Mouse (Mus musculus) heart, embryonic 13.5 days (tissue): Measurements from ENCODE around the gene Nup93. TPM values are rescaled to one million over a fixed set of nuclear protein-coding genes. Genes with fewer than 3 reads are reported as not detected.

ENCODE experiments used
- ATAC-seq: fragments of 200-750 bp; cut with Nextera tagmentation; 2 replicates; pipeline ENCODE4 v1.8.0; 2017; ENCODE audit warnings: moderate TSS enrichment; ENCODE audit not compliant: insufficient number of reproducible peaks, low FRiP score, low TSS enrichment; ENCODE audit errors: extremely low read depth
- H3K27ac ChIP-seq: fragments of 300-500 bp; sonication (generic); replicated peaks from 2 replicates; pipeline ENCODE4 v1.5.1; 2015; ENCODE audit warnings: moderate library complexity, mild to moderate bottlenecking, inconsistent platforms
- H3K27me3 ChIP-seq: fragments of 300-500 bp; sonication (generic); replicated peaks from 2 replicates; pipeline ENCODE4 v1.6.1; 2015; ENCODE audit warnings: mild to moderate bottlenecking, inconsistent platforms
- H3K36me3 ChIP-seq: fragments of 300-500 bp; sonication (generic); 2 replicates; pipeline ENCODE4 v1.6.1; 2015; ENCODE audit warnings: mild to moderate bottlenecking, inconsistent platforms
- H3K4me1 ChIP-seq: fragments of 300-500 bp; sonication (generic); 2 replicates; pipeline ENCODE4 v1.6.1; 2015; ENCODE audit warnings: inconsistent platforms
- H3K4me2 ChIP-seq: fragments of 300-500 bp; sonication (generic); 2 replicates; pipeline ENCODE4 v1.6.1; 2015; ENCODE audit warnings: inconsistent platforms, mild to moderate bottlenecking, moderate library complexity
- H3K4me3 ChIP-seq: fragments of 300-500 bp; sonication (generic); 2 replicates; pipeline ENCODE4 v1.5.1; 2015; ENCODE audit warnings: moderate library complexity, mild to moderate bottlenecking, inconsistent platforms
- H3K9ac ChIP-seq: fragments of 300-500 bp; sonication (generic); 2 replicates; pipeline ENCODE4 v1.6.1; 2015; ENCODE audit warnings: inconsistent platforms, mild to moderate bottlenecking, moderate library complexity
- H3K9me3 ChIP-seq: fragments of 300-500 bp; sonication (generic); 2 replicates; pipeline ENCODE4 v1.6.1; 2016; ENCODE audit warnings: inconsistent platforms
- WGBS: fragments of 180-500 bp; shearing (Covaris S2); methylation state at CpG from one replicate; pipeline ENCODE4 v1.1.7; 2015; ENCODE audit warnings: mixed read lengths; 5-methylcytosine and 5-hydroxymethylcytosine counted together
- polyA plus RNA-seq: library from polyadenylated mRNA; unstranded; fragments of >200 nt; fragmentation: Nextera tagmentation; extraction: Ambion mirVana; gene quantifications from 2 replicates; pipeline ENCODE4 v1.2.1, GENCODE M21; 2015

Gene Nup93
- polyA plus RNA-seq, 1 experiment from 2014 or later = 58.0 TPM

DNA sequence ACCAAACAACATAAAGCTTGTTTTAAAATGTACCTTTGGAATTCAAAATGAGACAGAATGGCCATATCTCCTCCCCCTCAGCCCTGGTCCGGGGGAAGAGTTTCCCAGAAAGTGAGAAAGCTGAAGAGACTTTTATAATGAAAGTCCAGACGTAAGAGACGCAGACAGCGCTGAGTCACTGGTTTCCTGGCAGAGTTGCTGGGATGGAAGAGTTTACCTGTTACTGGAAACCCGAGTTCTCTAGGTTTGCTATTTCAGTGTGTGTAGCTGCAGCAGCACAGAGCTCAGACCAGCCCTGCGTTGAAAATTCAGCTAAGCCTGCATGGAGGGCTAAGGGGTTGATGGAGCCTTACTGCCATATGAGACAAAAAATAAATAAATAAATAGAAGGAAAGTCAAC is 108.7 kb downstream of the Nup93 start:
- Histone ChIP-seq H3K4me1 (peaks cover 10% of the 10 kb centered on the region), H3K27me3 (no peaks in the 10 kb centered on the region; the same call in 1 of the 2 replicates), H3K4me3 (no peak overlapping the region), H3K9ac (no peak overlapping the region), H3K27ac (no peak overlapping the region), H3K9me3 (no peaks in the 10 kb centered on the region), H3K36me3 (peaks cover 3% of the 10 kb centered on the region), H3K4me2 (no peak overlapping the region)
- no peak for ATAC-seq
- whole genome bisulfite sequencing = 77% methylated on average over 6 of the region's 6 CpGs

DNA sequence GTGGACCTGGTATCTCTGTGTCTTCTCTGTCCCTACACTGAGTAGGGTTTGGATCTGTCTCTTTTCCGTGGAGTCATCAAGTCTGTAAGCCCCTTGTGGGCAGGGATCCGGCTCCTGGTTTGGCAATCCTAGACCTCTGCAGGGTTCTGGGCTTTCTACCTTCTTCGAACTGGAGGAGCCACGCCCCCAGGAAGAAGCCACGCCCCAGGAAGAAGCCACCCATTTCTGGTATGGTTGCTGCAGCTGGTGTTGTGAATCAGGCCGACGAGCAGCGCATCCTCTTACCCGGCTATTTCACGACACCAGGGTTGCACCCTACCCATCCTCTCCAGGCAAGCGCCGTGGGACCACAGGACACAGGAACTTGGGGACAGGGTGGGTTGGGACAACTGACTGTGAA is 109.7 kb downstream of the Nup93 start:
- 47% methylated on average over 12 of the region's 12 CpGs for WGBS
- ATAC-seq = no peak
- H3K27me3 ChIP-seq = peaks cover 1% of the 10 kb centered on the region; the same call in 1 of the 2 replicates
- H3K4me1 ChIP-seq = peaks cover 10% of the 10 kb centered on the region
- H3K27ac ChIP-seq = no peak overlapping the region
- no peaks in the 10 kb centered on the region; the same call in 1 of the 2 replicates for H3K36me3 ChIP-seq
- H3K4me3 ChIP-seq = no peak overlapping the region
- H3K9ac ChIP-seq = no peak overlapping the region
- no peaks in the 10 kb centered on the region for H3K9me3 ChIP-seq
- no peak overlapping the region for H3K4me2 ChIP-seq

DNA sequence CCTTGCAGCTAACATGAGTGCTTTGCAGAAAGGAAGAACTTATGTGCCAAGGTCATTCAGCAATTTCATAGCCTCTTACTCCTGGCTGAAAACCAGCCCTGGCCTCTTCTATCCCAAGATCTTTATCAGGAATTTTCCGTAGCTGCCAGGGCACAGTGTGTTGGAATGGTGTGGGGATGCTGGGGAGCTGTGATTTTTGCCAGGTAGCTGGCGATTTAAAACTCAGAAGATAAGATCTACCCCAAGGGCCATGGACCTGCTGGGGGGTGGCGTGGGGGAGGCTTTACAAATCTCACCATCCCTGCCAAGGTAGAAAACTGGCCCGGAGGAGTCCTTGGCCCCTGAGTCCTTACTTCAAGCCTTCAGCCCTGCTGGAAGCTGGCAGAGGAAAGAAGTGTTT is 111.7 kb downstream of the Nup93 start:
- no peak for ATAC-seq
- Histone ChIP-seq H3K27me3 (peaks cover 16% of the 10 kb centered on the region), H3K36me3 (no peaks in the 10 kb centered on the region), H3K9ac (no peak overlapping the region), H3K4me2 (no peak overlapping the region), H3K4me1 (peaks cover 10% of the 10 kb centered on the region), H3K4me3 (no peak overlapping the region), H3K9me3 (no peaks in the 10 kb centered on the region), H3K27ac (no peak overlapping the region)
- WGBS = 41% methylated on average over 4 of the region's 4 CpGs

DNA sequence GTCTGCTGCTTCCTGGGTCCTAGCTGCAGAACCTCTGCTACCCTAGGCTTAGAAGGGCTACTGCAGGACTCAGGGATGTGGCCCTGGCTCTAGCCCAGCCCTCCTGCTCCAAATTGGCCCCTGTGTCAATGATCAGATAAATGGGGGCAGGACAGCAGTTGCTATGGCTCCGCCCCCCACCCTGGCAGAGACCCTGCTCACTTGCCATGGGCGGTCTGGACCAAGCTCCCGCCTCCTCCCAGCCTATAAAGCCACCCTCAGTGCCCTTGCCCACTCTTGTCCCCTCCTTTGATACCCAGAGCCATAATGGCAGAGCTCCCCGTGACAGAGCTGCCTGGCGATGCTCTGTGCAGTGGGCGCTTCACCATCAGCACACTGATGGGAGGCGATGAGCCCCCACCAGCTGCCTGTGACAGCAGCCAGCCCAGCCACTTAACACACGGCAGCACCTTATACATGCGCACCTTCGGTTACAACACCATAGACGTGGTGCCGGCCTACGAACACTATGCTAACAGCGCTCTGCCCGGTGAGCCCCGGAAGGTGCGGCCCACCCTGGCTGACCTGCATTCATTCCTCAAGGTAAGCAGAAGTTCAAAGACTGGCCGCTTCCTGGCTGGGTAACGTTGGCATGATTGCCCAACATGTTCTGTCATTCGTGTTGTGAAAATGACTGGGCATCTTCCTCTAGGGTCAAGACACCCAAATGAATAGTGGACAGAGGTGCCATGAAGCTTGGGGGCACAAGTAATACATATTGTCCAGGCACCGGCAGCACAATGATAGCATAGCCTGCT is 114.8 kb downstream of the Nup93 start, which contains the start of gene Slc12a3:
Gene Slc12a3, plus strand, starts transcription at position 270 of the 797 bp plus-strand sequence.
- ATAC-seq = no peak
- Histone ChIP-seq H3K9ac (no peak within 1 kb of the TSS), H3K4me3 (no peak within 1 kb of the TSS), H3K27me3 (peaks cover 31% of the 10 kb centered on the region), H3K4me2 (no peak within 1 kb of the TSS), H3K4me1 (peaks cover 10% of the 10 kb centered on the region), H3K27ac (no peak within 1 kb of the TSS), H3K9me3 (no peaks in the 10 kb centered on the region), H3K36me3 (no peaks in the 10 kb centered on the region)
- 77% methylated on average over 21 of the region's 21 CpGs for WGBS

DNA sequence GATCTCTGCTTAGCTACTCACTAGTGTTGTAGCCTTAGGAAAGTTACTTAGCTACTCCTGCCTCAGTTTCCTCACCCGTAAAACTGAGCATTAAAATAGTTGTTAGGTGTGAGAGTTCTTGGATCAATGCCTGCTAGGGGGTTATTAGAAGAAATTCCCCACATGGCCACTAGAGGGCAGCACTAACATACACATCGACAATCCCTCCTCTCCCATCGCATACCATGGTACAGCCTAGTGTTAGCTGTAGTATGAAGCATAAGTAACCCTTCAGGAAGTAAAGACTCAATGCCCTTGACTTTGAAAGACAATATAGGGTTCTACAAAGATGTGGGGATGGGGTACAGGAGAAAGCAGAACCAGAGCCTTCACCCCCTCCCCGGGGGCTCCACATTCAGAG is 116.4 kb downstream of the Nup93 start:
- peaks cover 6% of the 10 kb centered on the region for H3K4me1 ChIP-seq
- 32% methylated on average over 4 of the region's 4 CpGs for WGBS
- H3K36me3 ChIP-seq = no peaks in the 10 kb centered on the region
- no peak overlapping the region for H3K4me3 ChIP-seq
- H3K9ac ChIP-seq = no peak overlapping the region
- H3K27me3 ChIP-seq = peaks cover 31% of the 10 kb centered on the region
- H3K9me3 ChIP-seq = no peaks in the 10 kb centered on the region
- H3K27ac ChIP-seq = no peak overlapping the region
- ATAC-seq = no peak
- no peak overlapping the region for H3K4me2 ChIP-seq

DNA sequence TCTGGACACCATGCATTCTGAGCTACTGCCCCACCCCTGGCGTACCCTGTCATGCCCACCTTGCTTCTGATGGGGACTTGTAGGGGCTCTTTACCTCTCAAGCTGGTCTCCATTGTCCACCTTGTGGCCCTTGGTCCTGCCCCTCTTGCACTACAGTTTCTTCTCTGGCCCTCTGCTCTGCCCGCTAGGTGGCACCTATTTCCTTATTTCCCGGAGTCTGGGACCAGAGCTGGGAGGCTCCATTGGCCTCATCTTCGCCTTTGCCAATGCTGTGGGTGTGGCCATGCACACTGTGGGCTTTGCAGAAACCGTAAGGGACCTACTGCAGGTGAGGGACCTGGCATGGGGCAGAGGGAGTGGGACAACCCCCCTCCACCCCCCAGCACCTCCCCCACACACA is 119.0 kb downstream of the Nup93 start:
- Histone ChIP-seq H3K4me2 (no peak overlapping the region), H3K36me3 (no peaks in the 10 kb centered on the region), H3K9ac (no peak overlapping the region), H3K4me3 (no peak overlapping the region), H3K27ac (no peak overlapping the region), H3K27me3 (peaks cover 31% of the 10 kb centered on the region), H3K4me1 (no peaks in the 10 kb centered on the region), H3K9me3 (no peaks in the 10 kb centered on the region)
- no peak for ATAC-seq
- WGBS = 44% methylated on average over 5 of the region's 5 CpGs

DNA sequence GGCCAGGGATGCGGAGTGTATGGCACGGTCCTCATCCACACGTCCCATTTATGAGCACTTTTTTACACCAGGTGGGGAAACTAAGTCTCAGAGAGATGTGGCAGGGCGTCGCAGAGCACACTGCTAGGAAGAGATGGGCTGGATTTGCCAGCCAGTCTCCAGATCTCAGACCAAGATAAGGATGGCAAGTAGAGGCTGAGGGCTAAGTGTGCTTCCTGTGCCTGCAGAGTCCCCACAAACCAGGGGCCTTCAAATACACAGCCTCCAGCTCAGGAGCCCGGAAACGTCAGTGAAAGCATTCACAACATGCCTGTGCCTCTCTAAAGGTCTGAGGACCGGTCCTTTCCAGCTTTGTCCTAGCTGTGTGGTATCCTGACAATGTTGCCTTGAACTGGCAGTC is 123.2 kb downstream of the Nup93 start:
- no peak overlapping the region for H3K4me3 ChIP-seq
- no peaks in the 10 kb centered on the region for H3K36me3 ChIP-seq
- H3K4me1 ChIP-seq = no peaks in the 10 kb centered on the region
- no peak for ATAC-seq
- no peaks in the 10 kb centered on the region for H3K9me3 ChIP-seq
- H3K4me2 ChIP-seq = no peak overlapping the region
- H3K9ac ChIP-seq = no peak overlapping the region
- WGBS = 68% methylated on average over 8 of the region's 8 CpGs
- H3K27me3 ChIP-seq = 0 out of 2 replicates have a peak, but pooled peaks cover 5% of the 10 kb centered on the region
- H3K27ac ChIP-seq = no peak overlapping the region

DNA sequence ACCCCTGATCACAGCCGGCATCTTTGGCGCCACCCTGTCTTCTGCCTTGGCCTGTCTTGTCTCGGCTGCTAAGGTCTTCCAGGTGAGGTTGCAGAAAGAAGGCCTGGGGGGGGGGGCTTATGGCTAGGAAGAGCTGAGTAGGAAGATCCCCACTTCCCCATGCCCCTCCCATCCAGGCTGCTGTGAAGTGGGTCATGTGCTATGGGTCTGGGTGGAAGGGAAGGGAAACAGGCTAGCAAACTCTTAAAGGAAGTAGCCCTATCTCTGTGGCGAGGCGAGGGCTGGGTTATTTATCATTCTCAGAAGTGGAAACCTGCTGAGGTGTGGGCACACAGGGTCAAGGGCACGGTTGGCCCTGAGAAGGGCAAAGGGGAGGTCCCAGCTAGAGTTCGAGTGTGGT is 126.4 kb downstream of the Nup93 start:
- Histone ChIP-seq H3K27me3 (0 out of 2 replicates have a peak, but pooled peaks cover 5% of the 10 kb centered on the region), H3K9me3 (no peaks in the 10 kb centered on the region), H3K4me1 (peaks cover 5% of the 10 kb centered on the region; the same call in 1 of the 2 replicates), H3K36me3 (no peaks in the 10 kb centered on the region), H3K9ac (no peak overlapping the region), H3K4me2 (no peak overlapping the region), H3K27ac (no peak overlapping the region), H3K4me3 (no peak overlapping the region)
- 69% methylated on average over 7 of the region's 7 CpGs for WGBS
- ATAC-seq = no peak

DNA sequence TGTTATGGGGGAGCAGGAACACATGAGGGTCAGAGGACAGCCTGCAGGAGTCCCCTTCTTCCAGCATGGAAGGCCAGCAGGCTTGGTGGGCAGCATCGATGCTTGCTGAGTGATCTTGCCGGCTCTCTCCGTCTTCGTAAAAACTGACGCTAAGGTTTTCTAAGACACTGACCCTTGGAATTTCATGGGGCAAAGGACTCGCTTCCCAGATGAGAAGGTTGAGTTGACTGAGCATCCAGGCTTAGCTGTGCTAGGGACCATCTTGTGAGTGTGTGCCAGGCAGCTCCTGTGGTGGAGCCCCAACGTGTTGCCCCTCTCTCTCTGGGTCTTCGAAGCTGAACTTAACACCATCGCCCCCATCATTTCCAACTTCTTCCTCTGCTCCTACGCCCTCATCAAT is 128.3 kb downstream of the Nup93 start:
- Histone ChIP-seq H3K36me3 (no peaks in the 10 kb centered on the region), H3K4me2 (no peak overlapping the region), H3K9me3 (no peaks in the 10 kb centered on the region), H3K4me3 (no peak overlapping the region), H3K4me1 (peaks cover 5% of the 10 kb centered on the region; the same call in 1 of the 2 replicates), H3K9ac (no peak overlapping the region), H3K27me3 (0 out of 2 replicates have a peak, but pooled peaks cover 5% of the 10 kb centered on the region), H3K27ac (no peak overlapping the region)
- no peak for ATAC-seq
- 83% methylated on average over 10 of the region's 10 CpGs for WGBS

DNA sequence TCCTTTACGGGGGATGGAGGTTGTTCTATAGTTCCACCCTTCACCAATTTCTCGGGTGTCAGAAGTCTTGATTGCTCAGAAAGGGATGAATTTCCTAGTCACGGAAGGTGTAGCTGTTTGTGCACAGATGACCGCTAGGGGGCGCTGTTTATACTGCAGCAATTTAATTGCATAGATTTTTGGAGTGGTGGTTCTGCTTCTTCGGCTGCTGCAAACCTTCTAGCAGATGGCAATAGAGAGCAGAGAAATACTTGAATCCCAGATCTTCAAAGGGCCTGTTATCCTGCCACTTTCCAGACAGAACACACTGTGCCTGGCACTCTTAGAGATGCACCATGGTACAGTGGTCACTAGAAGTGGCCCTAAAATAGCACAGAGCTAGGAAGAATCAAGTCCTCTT is 128.9 kb downstream of the Nup93 start:
- ATAC-seq = no peak
- H3K36me3 ChIP-seq = no peaks in the 10 kb centered on the region
- H3K9me3 ChIP-seq = no peaks in the 10 kb centered on the region
- H3K4me1 ChIP-seq = peaks cover 5% of the 10 kb centered on the region; the same call in 1 of the 2 replicates
- WGBS = 8% methylated on average over 6 of the region's 6 CpGs
- H3K27me3 ChIP-seq = 0 out of 2 replicates have a peak, but pooled peaks cover 5% of the 10 kb centered on the region
- H3K27ac ChIP-seq = no peak overlapping the region
- H3K4me3 ChIP-seq = no peak overlapping the region
- H3K9ac ChIP-seq = no peak overlapping the region
- H3K4me2 ChIP-seq = no peak overlapping the region

DNA sequence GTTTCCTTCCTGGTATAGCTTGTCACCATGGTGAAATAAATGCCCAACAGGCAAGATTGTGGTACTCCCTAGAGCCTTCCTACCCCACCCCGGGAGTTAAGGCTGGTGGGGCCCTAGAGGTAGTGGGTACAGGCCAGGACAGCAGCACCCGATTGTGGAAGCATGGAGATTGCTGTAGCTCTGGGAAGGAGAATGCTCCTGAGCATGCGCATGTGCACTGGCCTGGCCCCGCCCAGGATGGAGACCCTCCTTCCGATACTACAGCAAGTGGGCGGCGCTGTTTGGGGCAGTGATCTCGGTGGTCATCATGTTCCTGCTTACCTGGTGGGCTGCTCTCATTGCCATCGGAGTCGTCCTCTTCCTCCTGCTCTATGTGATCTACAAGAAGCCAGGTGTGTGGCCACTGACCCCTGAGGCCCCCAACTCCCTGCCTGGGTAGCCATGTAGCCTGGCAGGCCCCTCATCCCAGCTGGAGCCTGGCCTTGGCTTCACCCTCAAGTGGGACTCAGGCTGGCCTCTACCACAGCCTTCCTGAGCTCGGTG is 129.5 kb downstream of the Nup93 start:
- WGBS = 77% methylated on average over 11 of the region's 11 CpGs
- Histone ChIP-seq H3K4me1 (peaks cover 5% of the 10 kb centered on the region; the same call in 1 of the 2 replicates), H3K4me3 (no peak overlapping the region), H3K27ac (no peak overlapping the region), H3K9ac (no peak overlapping the region), H3K27me3 (0 out of 2 replicates have a peak, but pooled peaks cover 5% of the 10 kb centered on the region), H3K9me3 (no peaks in the 10 kb centered on the region), H3K36me3 (no peaks in the 10 kb centered on the region), H3K4me2 (no peak overlapping the region)
- ATAC-seq = no peak
